Mouse (Mus musculus) erythroblast, adult 5-6 weeks (primary cell): ENCODE results near the gene 4930519G04Rik. TPM values are rescaled to one million over a fixed set of nuclear protein-coding genes. Genes with fewer than 3 reads are reported as not detected.
"Not testable (repeated sequence)": the region's sequence is repeated elsewhere in the genome, so short reads cannot be mapped to it uniquely, and the experiment has no call there.

ENCODE experiments used
- ATAC-seq: replicated peaks from 2 replicates; pipeline ENCODE4 v1.8.0; 2016; ENCODE audit warnings: moderate number of reproducible peaks, mild to moderate bottlenecking, moderate TSS enrichment, inconsistent platforms; ENCODE audit not compliant: poor library complexity, low FRiP score, severe bottlenecking
- total RNA-seq, 2 experiments: library from RNA; stranded (forward) in 1 of 2; stranded (reverse) in 1 of 2; fragments of 150-400 nt in 1 of 2; fragments of 200-764, 138-1000 nt in 1 of 2; gene quantifications; 2 replicates each; pipeline versions ENCODE4 v1.2.3 to v1.2.4; 2015 to 2017; ENCODE audit warnings: low replicate concordance in 2 of 2

The 4930519G04Rik gene
- total RNA-seq, 2 experiments from 2014 or later = not detected

DNA sequence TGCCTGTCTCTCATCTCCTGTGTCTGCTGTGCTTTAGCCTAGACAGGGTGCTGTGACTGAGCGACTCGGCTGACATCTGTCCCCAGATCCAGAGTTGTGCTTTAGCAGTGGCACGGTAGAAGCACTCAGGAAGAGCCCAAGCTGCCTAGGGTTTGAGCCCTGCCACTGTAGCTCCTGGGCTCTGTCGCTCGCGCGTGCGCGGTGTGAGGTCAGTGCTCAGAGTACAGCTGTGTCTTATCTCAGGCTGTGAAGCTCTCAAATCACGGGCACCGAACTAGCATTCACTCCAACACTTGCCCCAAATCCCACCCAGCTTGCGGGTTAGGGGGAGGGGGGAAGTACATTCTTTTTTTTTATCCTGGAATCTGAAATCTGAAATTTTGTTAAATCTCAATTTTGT, 16.6 kb upstream of the 4930519G04Rik start:
- ATAC-seq = no peak

DNA sequence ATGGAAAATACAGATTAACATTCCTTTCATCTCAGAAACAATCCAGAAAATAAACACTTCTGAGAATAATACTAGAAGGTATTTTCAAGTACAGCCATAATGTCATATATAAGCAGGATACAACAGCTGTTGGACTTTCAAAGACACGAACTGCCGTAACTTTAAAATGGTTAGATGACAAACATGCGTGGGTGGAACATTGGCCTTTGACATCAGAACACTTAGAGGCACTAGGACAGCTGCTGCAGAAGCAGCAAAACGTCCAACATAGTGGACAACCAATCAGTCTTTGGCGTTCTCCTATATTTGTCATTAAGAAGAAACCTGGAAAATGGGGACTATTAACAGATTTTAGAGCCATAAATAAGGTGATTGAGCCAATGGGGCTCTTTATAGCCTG, 13.0 kb upstream of the 4930519G04Rik start:
- not testable (repeated sequence) for ATAC-seq

DNA sequence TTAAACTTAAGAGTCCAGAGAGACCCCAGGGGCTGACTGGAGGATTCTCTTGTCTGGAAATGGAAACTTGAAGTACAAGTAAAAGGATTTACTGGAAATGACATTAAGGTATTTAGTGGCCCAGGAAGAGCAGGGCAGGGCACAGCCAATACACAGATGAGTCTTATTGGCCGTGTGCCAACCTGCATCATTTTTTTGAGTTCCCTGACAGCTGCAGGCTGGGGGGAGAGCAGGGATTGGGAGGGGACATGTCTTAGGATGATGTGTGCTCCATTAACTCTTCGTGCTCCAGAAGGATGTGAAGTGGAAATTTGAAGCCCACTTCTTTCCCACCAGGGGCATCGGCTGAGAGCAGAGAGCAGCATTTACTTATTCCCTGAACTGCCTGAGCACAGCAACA, 11.3 kb upstream of the 4930519G04Rik start:
- ATAC-seq = not testable (repeated sequence)

DNA sequence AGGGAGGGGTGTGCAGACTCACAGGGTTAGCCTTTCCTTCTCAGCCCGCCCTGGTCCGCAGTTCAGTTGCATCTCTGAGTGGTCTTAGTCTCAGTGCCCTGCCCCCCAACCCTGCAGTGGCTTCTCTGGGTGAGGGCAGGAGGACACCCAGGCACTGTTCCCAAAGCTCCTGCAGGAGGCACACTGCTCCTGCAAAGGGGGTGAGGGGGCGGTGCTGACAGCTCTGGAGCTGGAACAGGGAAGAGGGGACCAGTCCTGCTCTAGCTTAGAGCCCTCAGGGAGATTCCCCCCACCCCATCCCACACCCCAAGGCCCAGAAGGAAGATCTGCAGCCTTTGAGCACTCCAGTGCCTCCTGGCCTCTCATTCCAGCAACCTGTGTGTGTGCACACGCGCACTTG, 10.8 kb upstream of the 4930519G04Rik start:
- no peak for ATAC-seq

DNA sequence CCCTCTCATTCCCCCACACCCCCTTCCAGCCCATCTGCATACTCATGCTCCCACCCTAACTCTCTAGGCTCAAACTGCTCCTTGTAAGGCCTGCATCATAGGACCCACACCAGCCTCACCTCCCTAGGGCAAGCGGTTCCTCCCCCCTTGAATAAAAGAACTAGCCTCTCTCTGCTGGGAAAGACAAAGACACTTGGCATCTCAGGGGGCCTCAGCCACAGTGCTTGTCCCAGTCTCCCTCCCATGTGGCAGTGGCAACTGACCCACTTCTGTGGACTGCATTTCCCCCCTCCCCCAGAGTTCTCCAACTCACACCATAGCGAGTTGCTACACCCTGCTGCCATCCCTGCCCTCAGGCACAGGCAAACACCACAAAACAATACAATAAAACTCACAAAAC, 9.1 kb upstream of the 4930519G04Rik start:
- ATAC-seq = not testable (repeated sequence)

DNA sequence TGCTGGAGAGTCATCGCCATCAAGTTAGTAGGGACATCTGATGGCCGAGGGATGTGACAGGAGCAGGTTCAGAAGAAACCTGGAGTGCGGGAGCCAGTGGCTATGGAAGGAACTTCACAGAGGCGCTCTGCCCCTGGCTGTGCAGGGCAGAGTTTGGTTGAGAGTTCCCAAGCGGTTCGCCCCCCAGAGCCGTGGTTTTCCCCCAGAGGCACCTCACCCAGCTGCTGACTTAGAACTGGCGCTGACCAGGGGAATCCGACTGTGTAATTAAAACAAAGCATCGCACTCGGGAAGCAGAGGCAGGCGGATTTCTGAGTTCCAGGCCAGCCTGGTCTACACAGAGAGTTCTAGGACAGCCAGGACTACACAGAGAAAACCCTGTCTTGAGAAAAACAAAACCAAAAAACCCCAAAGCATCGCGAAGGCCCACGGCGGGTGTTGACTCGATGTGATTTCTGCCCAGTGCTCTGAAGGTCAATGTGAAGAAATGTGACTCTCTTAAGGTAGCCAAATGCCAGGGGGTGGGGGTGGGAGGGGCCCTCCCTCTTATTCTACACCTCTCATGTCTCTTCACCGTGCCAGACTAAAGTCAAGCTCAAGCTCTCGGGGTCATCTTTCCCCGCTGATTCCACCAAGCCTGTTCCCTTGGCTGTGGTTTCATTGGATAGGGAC, 1.8 kb upstream of the 4930519G04Rik start:
- no peak for ATAC-seq

DNA sequence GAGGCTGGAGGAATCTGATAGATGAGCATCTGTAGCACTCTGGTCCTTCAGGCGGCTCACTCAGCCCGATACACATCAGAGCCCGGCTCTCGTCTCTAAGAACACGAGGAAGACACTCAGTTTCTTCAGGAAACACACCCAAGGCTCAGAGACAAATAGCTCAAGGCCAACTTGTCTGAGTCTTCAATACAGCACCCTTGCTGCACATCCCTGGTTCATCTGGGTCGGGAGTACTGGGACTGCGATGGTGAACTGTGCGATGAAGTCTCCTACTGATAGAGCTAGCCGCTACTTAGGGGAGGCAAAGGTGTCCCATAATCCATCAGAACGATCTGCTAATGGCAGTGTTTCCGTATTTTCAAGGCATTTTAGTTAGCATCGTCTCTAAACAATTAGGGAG, 5.1 kb downstream of the 4930519G04Rik start, which contains the start of gene Gm9936:
Gm9936 (minus strand) TSS at position 101 of the 400 bp plus-strand sequence.
- no peak for ATAC-seq

DNA sequence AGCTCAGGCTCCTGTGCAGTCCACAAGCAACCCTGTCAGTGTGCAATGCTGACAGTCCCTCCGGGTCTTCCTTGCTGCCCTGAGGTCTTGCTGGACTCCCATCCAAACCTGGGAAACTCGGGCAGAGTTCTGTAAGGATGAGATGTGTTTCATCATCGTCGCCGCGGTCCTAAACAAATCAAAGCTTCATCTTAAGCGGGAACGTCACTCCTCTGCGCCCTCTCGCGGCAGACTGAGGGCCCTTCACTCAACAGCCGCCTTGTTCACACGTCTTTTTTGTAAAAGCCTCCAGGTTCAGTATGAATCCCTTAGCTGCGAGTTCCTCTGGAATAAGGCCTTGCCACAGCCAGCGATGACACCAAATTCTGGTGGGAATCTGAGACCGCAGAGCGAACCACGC, 5.8 kb downstream of the 4930519G04Rik start:
- 0 out of 2 replicates have a peak, but pooled peaks have one; percentile 60 for ATAC-seq

DNA sequence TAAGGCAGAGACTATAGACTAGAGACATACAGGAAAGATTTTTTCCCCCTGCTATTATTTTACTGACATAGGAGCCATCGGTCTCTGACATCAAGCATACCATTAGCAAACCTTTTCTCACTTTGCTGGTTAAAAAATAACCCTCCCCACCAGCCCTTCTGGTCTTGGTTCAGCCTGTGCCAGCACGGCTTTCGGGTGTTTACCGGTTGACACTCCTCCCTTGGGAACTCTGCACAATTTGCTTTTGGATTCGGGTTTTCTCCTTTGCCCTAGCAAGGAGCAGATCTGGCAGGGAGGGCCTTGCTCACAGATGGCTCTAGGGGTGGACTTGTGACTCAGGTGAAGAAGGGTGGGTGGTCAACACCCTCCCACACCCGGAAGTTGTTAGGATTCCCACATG, 8.3 kb downstream of the 4930519G04Rik start:
- ATAC-seq = no peak

DNA sequence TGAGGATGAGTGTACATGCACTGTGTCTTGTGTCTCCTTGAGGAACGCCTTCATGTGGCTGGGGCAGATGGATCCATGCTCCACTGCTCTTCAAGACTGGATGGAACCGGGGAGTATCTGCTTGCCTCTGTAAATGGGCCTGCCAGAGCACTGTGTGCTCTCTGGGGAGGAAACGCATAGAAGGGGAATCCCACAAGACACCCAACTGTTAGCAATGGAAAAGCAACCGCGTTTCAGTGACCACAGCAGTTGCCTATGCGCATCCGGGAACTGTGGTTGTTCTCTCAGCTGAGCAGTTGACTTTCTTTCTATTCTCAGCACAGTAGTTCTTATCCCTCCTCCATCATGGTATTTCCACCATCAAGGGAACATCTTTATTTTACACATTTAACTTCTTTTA, 11.3 kb downstream of the 4930519G04Rik start:
- no peak for ATAC-seq

DNA sequence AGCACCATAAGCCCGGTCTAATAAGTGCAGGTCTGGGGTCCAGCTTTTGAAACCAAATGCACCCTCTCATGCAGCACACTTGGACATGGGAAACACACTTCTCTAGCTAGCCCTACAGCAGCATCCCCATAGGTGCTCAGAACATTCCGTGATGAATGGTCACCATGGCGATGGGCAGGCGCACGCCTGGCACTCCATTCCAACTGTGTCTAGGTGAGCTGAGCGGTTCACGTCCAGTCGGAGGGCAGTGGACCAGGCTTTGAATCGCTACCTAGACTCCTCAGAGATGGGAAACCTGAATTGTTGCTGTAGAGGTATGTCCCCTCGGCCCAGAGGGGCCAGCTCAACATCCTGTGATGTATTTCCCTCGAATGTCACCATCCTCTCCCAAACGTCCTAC, 11.8 kb downstream of the 4930519G04Rik start:
- no peak for ATAC-seq

DNA sequence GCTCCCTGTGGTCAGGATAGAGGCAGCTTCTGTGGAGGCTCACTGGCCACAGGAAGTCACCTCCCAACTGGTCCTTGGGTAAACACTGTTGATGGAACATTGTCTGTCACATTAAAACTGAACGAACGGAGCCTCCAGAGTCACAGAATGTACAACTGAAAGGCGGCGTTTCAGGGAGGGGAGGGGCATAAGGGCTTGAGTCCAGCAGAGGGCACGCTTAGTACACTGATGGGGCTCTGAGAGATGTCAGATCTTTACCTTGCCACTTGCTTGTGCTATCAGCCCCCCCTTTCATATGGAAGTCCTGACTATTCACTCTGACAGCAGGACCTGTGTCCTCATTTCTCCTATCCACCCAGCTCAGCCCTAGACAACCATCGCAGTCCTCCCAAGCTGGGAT, 22.4 kb downstream of the 4930519G04Rik start:
- ATAC-seq = no peak

DNA sequence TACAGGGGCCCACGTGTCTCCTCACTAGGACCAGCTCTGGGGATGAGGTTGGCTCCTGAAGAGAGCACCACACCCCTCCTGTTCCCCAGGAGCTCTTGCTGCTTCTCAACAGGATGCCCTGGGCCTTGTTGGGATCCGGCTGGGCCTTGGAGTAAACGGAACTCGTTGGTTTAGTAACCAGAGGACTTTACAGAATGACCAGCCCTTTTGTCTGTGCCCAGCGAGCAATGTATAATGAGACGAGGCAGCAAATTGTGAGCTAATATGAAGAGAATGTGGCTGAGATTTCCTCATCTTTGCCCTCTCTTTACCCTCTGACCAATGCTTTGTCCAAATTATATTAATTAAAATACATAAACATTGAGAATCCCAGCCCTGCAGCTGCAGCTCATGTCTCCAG, 22.9 kb downstream of the 4930519G04Rik start:
- no peak for ATAC-seq

DNA sequence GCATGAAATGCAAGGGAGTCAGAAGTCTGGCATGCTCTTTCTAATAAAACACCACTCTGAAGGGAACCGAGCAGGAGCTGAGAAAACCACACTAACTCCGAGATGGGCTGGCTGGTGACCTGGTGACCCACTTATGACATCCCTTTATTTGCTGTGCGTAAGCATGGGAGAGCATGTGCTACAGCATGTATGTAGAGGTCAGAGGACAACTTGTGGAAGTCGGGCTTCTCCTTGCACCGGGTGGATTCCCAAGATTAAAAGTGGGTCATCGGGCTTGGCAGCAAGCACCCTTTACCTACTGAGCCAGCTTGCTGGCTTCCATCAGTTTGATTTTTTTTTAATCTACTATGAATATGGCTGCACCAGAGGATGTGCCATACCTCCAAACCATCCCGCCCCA, 24.0 kb downstream of the 4930519G04Rik start:
- no peak for ATAC-seq

DNA sequence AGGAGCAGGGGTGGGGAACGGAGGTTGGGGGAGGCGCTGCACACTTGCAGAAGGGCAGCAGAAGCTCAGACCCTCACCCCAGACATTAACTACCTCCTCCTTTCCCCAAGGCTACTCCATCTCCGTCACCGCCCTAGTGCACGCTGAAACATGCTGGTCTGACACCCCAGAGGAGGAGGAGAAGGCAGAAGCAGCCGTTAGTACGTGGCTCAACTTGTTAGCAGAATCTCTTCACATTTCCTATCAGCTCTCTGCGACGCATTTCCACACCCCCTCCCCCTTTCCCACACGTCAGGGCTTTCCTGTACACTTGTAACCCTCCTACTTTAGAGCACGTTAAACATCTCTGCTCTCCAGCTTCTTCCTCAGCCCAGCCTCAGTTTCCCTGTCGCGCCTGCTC, 25.9 kb downstream of the 4930519G04Rik start:
- no peak for ATAC-seq

DNA sequence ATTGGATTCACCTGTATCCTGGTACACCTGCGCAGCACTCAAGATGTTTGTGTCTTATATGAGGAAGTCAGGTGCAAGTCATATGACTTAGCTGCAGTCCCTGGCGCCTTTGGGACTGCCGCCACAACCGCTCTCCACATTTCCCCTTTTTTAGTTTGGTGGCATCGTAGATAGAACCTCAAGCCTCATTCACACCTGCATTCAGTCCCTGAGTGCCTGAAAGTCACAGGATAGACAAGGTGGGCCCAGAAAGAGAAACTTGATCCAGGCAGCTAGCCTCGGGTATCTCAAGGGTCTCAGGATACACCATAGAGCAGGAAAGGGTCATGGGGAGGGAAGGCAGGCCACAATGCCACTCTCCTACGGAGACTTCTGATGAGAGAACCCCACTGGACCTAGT, 28.9 kb downstream of the 4930519G04Rik start:
- not testable (repeated sequence) for ATAC-seq

DNA sequence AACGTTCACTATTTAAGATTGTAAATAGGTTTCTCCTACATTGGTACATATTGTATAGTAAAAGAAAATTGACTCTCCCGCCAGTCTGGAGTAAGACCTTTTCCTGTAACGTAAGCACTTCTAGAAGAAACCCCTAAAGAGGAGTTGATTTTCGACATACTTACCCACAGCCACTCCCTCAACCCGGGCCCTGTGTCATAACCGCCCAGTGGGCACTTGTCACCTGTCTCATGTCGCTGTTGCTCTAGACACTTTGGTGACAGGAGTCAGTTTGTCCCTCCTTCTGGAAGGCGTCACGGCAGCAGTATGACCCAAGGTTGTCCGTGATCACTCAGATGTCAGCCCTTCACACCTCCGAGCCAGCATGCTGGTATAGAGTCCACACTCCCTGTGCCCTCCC, 29.6 kb downstream of the 4930519G04Rik start:
- no peak for ATAC-seq

DNA sequence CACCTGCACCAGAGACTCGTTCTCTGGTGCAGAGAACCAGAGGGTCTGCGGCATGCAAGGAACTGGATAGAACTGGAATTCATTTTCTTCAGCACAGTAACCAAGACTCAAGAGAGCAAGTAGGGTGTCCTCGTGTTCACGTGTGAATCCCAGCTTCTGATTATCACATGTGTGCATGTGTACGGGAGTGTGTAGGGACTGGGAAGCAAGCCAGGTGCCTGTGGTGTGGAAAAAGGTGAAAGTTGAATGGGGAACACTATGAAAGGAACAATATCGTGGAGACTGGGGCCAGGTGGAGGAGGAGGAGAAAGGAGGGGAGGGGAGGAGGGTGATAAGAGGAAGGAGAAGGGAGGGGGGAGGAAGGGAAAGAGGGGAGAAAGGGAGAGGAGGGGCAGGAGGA, 33.3 kb downstream of the 4930519G04Rik start:
- ATAC-seq = no peak

DNA sequence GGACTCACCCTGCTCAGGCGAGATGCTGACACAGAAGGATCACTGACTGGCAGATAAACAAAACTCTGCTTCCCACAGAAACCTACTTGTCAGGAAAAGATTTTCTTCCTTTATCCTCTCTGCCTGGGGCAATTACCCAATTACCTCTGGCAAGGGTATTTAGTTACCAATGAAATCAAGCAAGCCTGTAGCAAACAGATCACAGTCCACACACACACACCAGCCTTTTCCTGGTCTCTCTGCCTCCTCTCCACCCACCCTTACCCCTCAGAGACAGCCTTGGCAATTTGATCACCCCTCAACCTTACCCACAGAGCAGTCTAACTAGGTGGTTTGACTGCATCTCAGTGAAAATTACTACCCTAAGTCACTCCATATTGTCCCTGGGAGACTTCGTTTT, 35.5 kb downstream of the 4930519G04Rik start:
- ATAC-seq = no peak; the same call in 1 of the 2 replicates

DNA sequence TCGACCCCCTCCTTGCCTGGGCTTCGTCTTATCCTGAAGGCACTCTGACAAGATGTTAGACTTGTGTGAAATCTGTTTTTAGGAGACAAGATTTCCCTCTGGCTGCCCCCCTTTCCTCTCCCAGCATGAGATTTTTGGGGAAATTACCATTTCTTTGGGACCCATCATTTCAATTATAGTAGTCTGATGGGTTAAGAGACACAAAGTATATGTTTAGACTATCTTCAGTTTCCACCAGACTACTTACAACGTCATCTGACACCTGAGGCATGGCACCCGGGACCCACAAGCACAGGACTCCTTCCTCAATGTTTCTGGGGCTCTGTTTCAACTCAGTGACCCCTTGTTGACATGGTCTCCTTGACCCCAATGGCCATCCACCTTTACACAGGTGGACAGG, 42.1 kb downstream of the 4930519G04Rik start:
- ATAC-seq = no peak

DNA sequence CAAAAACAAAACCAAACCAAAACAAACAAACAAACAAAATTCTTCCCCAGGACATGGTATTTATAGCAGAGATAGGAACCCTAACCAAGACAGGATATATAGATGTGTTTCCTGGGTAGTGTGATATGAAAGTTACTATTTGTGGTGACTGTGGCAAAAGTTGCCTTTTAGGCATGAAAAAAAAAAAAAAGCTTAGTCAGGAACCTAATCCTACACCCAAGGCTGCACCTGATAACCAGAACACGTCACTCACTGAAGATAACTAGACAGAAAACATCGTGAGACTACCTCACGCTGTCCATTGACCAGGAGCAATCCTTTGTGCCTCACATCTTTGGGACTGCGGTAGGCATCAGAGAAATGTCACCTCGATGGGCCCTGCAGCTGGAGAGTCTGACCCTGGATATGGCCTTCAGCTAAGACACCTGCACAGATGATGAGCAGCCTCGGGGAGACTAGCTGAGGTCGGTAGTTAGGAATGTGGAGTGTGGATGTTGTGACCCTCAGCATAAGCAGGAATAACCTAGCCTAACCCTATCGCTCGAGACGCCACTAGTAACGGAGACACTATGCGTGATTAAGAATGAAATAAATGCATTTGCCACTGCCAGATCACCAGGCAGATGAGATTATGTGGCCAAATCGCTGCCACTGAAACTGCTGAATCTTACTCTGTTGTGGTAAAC, 43.4 kb downstream of the 4930519G04Rik start, which contains the start of gene Oasl2:
Oasl2 (plus strand) TSS at position 249 of the 686 bp plus-strand sequence.
- ATAC-seq = peak; percentile 94
